Mouse (Mus musculus): ENCODE measurements around the gene Ubxn2a. TPM values are rescaled to one million over a fixed set of nuclear protein-coding genes. Genes with fewer than 3 reads are reported as not detected.

The Ubxn2a gene
- total RNA-seq, 2 experiments from 2014 or later = 39.7 to 45.4 TPM

DNA sequence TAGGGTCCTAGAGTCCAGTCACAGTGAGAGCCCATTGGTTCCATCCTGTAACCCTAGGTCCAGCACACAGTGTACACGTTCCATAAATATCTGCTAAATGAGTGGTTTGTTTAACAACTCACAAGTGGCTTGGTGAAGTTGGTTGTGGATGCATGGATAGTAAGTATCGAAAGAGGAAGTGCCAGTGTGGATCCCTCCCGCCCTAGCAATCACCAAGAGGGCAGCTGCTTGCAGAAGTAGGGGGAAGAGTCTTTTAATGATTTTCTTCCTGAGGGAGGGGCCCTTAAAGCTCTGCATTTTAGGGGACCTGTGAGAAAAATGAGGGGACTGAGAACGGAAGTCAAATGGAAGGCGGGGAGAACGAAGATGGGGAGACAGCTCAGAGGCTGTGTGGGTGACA lies 67.5 kb downstream of the Ubxn2a start:
- no peak for DNase-seq (ENCODE audit: low spot score in 2 of 2)

DNA sequence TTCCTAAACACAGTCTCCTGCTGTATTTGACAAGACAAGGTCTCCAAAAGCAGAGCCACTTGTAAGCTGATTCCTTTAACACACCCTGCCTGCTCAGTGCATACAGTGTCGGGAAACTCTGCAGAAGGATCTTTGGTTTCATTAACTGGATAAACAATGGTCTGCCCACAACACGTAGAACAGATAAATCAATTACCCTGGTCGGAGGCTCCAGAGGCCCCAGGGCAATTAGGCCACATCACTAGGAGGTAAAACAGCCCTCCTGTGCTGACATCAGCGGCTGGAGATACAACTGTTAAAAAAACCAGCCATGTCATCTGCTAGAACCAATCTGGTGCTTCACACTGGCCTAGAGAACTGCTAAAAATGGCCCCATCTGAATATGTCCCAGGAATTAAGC lies 70.5 kb downstream of the Ubxn2a start:
- no peak for DNase-seq (ENCODE audit: low spot score in 2 of 2)

Other genes with a start within 250 kb of the Ubxn2a start
- 1 to 10 TPM; 1.7 to 2.4 TPM for gene Fam228a, start 169.3 kb downstream of the Ubxn2a start, total RNA-seq (2021)
- 10 to 100 TPM; 12.8 to 13.7 TPM for gene Pfn4, start 138.7 kb downstream of the Ubxn2a start, total RNA-seq (2021)
- 10 to 100 TPM; 19.5 to 25.1 TPM for gene Fam228b, start 138.4 kb downstream of the Ubxn2a start, total RNA-seq (2021)
- gene Sf3b6, start 90.2 kb downstream of the Ubxn2a start, total RNA-seq (2021) = 100 to 1,000 TPM in 1 of 2 experiments, 10 to 100 TPM in 1; 85.5 to 104 TPM
- 100 to 1,000 TPM; 115 to 124 TPM for gene Fkbp1b, start 66.1 kb downstream of the Ubxn2a start, total RNA-seq (2021)
- gene Wdcp, start 64.4 kb downstream of the Ubxn2a start, total RNA-seq (2021) = 10 to 100 TPM; 11.4 to 12.1 TPM
- gene Mfsd2b, start 33.3 kb downstream of the Ubxn2a start, total RNA-seq (2021) = under 1 TPM; 0.76 to 0.82 TPM
- 10 to 100 TPM; 30.6 to 32.3 TPM for gene Atad2b, start 9.6 kb upstream of the Ubxn2a start, total RNA-seq (2021)

Measured in layer of hippocampus, postnatal 10 days (tissue).